Mouse (Mus musculus) C2C12 (cell line): Measurements from ENCODE around the gene Ica1. TPM values are rescaled to one million over a fixed set of nuclear protein-coding genes. Genes with fewer than 3 reads are reported as not detected.

ENCODE experiments used
- H3K27me3 ChIP-seq: one replicate; pipeline ENCODE4 v1.6.1; 2011; ENCODE audit not compliant: control insufficient read depth, insufficient read depth, insufficient read length
- H3K36me3 ChIP-seq: one replicate; pipeline ENCODE4 v1.6.1; 2011; ENCODE audit not compliant: control insufficient read depth, insufficient read depth
- H3K4me3 ChIP-seq: one replicate; pipeline ENCODE4 v1.5.1; 2011; ENCODE audit warnings: mild to moderate bottlenecking, control low read depth; ENCODE audit not compliant: poor library complexity, insufficient read depth, severe bottlenecking
- H3K79me2 ChIP-seq: one replicate; pipeline ENCODE4 v1.6.1; 2011; ENCODE audit not compliant: control insufficient read depth, insufficient read depth
- H3K79me3 ChIP-seq: one replicate; pipeline ENCODE4 v1.6.1; 2011; ENCODE audit warnings: low read depth, control low read depth
- H3ac ChIP-seq: one replicate; pipeline ENCODE3; 2011; ENCODE audit warnings: low read depth; ENCODE audit not compliant: control insufficient read depth, insufficient read length
- CEBPB ChIP-seq: IDR thresholded peaks from one replicate; pipeline ENCODE4 v1.6.1; 2011; ENCODE audit warnings: low read depth, mild to moderate bottlenecking, control low read depth, moderate library complexity
- CTCF ChIP-seq: IDR thresholded peaks from one replicate; pipeline ENCODE4 v1.5.1; 2011; ENCODE audit not compliant: control insufficient read depth, insufficient read depth, insufficient read length
- FOSL1 ChIP-seq: IDR thresholded peaks from one replicate; pipeline ENCODE4 v1.8.0; 2011; ENCODE audit warnings: mild to moderate bottlenecking, low read length; ENCODE audit not compliant: poor library complexity, insufficient read depth, severe bottlenecking
- MAX ChIP-seq: IDR thresholded peaks from one replicate; pipeline ENCODE4 v1.6.1; 2011; ENCODE audit warnings: mild to moderate bottlenecking, control low read depth
- MYOD1 ChIP-seq: IDR thresholded peaks from one replicate; pipeline ENCODE4 v1.6.1; 2011; ENCODE audit warnings: low read depth; ENCODE audit not compliant: control insufficient read depth, insufficient read length
- MYOG ChIP-seq: IDR thresholded peaks from one replicate; pipeline ENCODE4 v1.6.1; 2011; ENCODE audit not compliant: control insufficient read depth, insufficient read length; ENCODE audit errors: extremely low read depth
- USF1 ChIP-seq: IDR thresholded peaks from one replicate; pipeline ENCODE4 v1.6.1; 2011; ENCODE audit warnings: low read depth, mild to moderate bottlenecking, control low read depth, moderate library complexity
- polyA plus RNA-seq: library from polyadenylated mRNA; unstranded; fragments of >200 nt; fragmentation: generic; extraction: Trizol; gene quantifications from one replicate; pipeline ENCODE4 v1.2.1, GENCODE M21; 2012; ENCODE audit warnings: missing spikeins

Ica1 gene
- polyA plus RNA-seq, 1 experiment: 10.5 TPM

DNA sequence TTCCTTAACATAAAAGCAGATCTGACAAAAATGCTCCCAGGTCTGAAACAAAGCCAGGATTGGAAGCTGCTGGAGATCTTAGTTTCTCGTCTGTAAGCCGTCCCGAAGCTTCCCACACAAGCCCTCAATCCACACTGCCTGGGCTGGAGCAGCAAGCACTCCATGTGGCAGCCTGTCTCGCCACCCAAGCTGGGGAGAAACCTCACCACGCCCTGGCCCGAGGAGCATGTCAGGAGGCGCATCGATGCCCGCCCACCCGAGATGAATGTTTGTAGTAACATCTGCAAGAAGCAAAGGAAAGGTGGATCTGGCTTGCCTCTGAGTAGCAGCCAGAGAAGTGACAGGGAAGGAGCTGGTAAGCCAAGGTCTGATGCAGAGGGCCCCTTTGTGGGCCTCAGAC is 133.6 kb downstream of the Ica1 start:
- TF ChIP-seq MAX: no peak
- TF ChIP-seq CTCF: no peak
- TF ChIP-seq FOSL1: no peak
- TF ChIP-seq MYOD1: no peak
- TF ChIP-seq USF1: no peak
- TF ChIP-seq CEBPB: no peak
- TF ChIP-seq MYOG: no peak
- Histone ChIP-seq H3K27me3 (no peaks in the 10 kb centered on the region), H3ac (no peak overlapping the region), H3K79me2 (no peaks in the 10 kb centered on the region), H3K79me3 (no peaks in the 10 kb centered on the region), H3K4me3 (no peak overlapping the region), H3K36me3 (no peaks in the 10 kb centered on the region)

DNA sequence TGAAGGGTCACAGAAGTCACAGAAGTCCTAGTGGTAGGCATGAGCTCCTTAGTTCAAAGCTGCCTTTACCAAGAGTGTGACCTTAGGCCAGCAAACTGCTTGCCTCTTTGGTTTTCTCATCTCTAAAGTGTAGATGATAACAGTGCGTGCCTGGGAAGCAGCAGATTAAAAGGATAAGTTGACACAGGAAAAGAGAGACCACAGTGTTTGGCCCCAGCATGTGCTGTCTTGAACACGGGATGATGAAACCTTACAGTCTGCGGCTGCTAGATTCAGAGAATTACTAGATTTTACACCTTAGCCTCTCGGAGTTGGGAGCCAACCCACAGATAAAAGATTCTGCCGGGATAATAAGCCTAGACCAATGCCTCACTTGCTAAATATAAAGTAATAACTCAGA is 137.4 kb downstream of the Ica1 start:
- TF ChIP-seq FOSL1 (no peak), CTCF (no peak), MAX (no peak), CEBPB (no peak), USF1 (no peak), MYOG (no peak), MYOD1 (no peak)
- no peaks in the 10 kb centered on the region for H3K79me3 ChIP-seq
- H3K36me3 ChIP-seq: no peaks in the 10 kb centered on the region
- no peak overlapping the region for H3K4me3 ChIP-seq
- no peaks in the 10 kb centered on the region for H3K79me2 ChIP-seq
- H3ac ChIP-seq: no peak overlapping the region
- H3K27me3 ChIP-seq: no peaks in the 10 kb centered on the region

- no peak overlapping the region for H3ac ChIP-seq
- no peaks in the 10 kb centered on the region for H3K27me3 ChIP-seq
- H3K79me3 ChIP-seq: no peaks in the 10 kb centered on the region
- no peaks in the 10 kb centered on the region for H3K79me2 ChIP-seq
- H3K36me3 ChIP-seq: no peaks in the 10 kb centered on the region
- no peak for TF ChIP-seq MYOG
- TF ChIP-seq MYOD1: no peak
- no peak for TF ChIP-seq FOSL1
- no peak for TF ChIP-seq CEBPB
- no peak for TF ChIP-seq USF1
- no peak for TF ChIP-seq CTCF
- TF ChIP-seq MAX: no peak
- H3K4me3 ChIP-seq: no peak overlapping the region
Observed at GRCm38 (mm10) chr6:8639526-8639925, 138.8 kb downstream of the Ica1 start.

DNA sequence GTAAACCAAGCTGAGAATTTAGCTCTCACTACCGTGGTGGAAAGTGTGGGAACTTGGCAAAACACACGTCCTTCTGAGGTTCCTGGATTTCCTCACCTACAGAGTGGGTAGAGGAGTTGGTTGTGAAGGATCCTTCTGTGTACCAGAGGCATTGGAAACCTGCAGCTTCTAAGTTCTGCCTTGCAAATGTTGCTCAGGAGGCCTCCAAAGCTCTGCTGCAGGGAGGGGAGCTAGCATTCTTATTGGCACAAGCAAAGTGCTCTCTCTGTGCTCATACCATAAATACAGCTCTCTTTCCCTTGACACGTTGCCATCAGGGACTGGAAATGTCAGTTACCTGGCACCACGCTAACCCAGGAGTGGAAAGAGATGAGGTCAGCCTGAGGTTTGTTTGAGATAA is 139.4 kb downstream of the Ica1 start:
- Histone ChIP-seq H3K36me3 (no peaks in the 10 kb centered on the region), H3K79me2 (no peaks in the 10 kb centered on the region), H3K79me3 (no peaks in the 10 kb centered on the region), H3K4me3 (no peak overlapping the region), H3K27me3 (no peaks in the 10 kb centered on the region), H3ac (no peak overlapping the region)
- no peak for TF ChIP-seq MYOD1
- no peak for TF ChIP-seq CTCF
- TF ChIP-seq MAX: no peak
- no peak for TF ChIP-seq CEBPB
- no peak for TF ChIP-seq FOSL1
- TF ChIP-seq MYOG: no peak
- no peak for TF ChIP-seq USF1

GRCm38 (mm10) chr6:8638122-8638521 is 140.2 kb downstream of the Ica1 start:
- Histone ChIP-seq H3K36me3 (no peaks in the 10 kb centered on the region), H3K4me3 (no peak overlapping the region), H3K27me3 (no peaks in the 10 kb centered on the region), H3K79me2 (no peaks in the 10 kb centered on the region), H3K79me3 (no peaks in the 10 kb centered on the region), H3ac (no peak overlapping the region)
- TF ChIP-seq MYOD1: no peak
- TF ChIP-seq MAX: no peak

DNA sequence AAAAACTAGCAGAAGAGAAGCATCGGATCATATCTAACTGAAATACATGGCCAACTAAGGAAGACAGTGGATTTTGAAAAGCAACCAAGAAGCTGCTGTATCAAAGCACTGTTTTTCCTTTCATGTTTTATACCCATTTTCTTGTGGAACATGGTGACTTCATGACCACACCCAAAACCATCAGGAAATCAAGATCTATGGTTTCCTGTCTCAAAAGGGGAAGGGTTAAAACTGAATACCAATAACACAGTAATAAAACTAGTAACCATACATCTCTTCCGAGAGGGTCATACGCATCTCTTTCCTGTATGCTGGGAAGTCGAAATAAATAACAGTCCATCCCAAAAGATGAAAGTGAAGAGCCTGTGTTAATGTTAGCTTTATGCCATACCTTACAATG is 145.6 kb downstream of the Ica1 start:
- TF ChIP-seq USF1: no peak
- no peak for TF ChIP-seq MAX
- TF ChIP-seq FOSL1: no peak
- no peak for TF ChIP-seq CEBPB
- TF ChIP-seq MYOG: no peak
- no peak for TF ChIP-seq MYOD1
- TF ChIP-seq CTCF: no peak
- Histone ChIP-seq H3K36me3 (no peaks in the 10 kb centered on the region), H3ac (no peak overlapping the region), H3K79me3 (no peaks in the 10 kb centered on the region), H3K27me3 (no peaks in the 10 kb centered on the region), H3K4me3 (no peak overlapping the region), H3K79me2 (no peaks in the 10 kb centered on the region)
